Mouse (Mus musculus) lung, postnatal 36 days (tissue): Measurements from ENCODE around the gene Olfr97.
"Not testable (repeated sequence)": the region's sequence is repeated elsewhere in the genome, so short reads cannot be mapped to it uniquely, and the experiment has no call there.

Experiments used
- DNase-seq: peaks from one replicate; pipeline ENCODE4 v3.0.0; 2022; ENCODE audit warnings: mixed read lengths

The Olfr97 gene

GRCm38 (mm10) chr17:37237230-37237629 lies at the start of gene Olfr97:
Gene Olfr97, minus strand, starts transcription at chr17:37237330.
- not testable (repeated sequence) for DNase-seq

GRCm38 (mm10) chr17:37283360-37283759 lies 46.2 kb upstream of the Olfr97 start, which contains the start of gene Olfr99:
Gene Olfr99, minus strand, starts transcription at chr17:37283460.
- no peak for DNase-seq

- no peak for DNase-seq
These were observed 43.2 kb upstream of the Olfr97 start for GRCm38 (mm10) chr17:37280331-37280730.

DNA sequence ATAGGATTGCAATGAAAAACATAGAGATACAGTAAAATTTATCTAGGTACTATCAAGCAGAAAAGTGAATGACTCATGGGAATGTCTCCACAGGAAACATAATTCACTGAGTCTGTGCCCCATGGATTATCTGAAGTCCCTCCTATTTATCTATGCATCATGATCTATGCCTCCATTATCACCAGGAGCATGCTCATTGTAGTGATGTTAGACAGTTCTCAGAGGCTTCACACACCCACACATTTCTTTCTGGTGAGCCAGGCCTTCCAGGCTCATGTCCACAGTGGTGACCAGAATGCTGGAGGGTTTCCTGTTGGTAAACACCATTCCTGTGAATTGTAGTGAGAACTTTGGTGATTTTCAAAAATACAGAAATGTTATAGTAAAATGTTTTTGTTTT lies 39.4 kb upstream of the Olfr97 start:
- DNase-seq = no peak

- no peak for DNase-seq
These were observed 38.6 kb upstream of the Olfr97 start for GRCm38 (mm10) chr17:37275626-37276248.

DNA sequence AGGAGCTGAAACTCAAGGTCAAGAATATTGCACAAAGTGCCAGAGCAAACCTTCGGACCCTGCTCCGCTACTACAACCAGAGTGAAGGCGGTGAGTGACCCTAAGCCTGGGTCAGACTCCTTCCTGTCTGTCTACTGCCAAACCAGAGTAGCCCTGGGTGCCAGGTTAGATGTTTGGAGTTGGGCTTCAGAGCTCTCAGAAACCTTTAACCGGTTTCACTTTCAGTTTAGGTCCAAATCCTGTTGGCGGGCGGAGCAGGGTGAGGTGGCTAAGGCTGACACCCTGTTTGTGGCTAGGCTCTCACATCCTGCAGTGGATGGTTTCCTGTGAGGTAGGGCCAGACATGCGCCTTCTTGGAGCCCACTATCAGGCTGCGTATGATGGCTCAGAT lies 33.6 kb upstream of the Olfr97 start:
- DNase-seq = peak; percentile 81

GRCm38 (mm10) chr17:37270058-37270701 lies 33.0 kb upstream of the Olfr97 start, which contains the start of gene H2-M3:
Gene H2-M3, plus strand, starts transcription at chr17:37270220.
- peak; percentile 98 for DNase-seq

GRCm38 (mm10) chr17:37263626-37264025 lies 26.5 kb upstream of the Olfr97 start, which contains the start of gene Olfr98:
Gene Olfr98, minus strand, starts transcription at chr17:37263749.
- DNase-seq = no peak

- peak; percentile 47 for DNase-seq
These were observed 13.4 kb upstream of the Olfr97 start for GRCm38 (mm10) chr17:37250544-37250943.

DNA sequence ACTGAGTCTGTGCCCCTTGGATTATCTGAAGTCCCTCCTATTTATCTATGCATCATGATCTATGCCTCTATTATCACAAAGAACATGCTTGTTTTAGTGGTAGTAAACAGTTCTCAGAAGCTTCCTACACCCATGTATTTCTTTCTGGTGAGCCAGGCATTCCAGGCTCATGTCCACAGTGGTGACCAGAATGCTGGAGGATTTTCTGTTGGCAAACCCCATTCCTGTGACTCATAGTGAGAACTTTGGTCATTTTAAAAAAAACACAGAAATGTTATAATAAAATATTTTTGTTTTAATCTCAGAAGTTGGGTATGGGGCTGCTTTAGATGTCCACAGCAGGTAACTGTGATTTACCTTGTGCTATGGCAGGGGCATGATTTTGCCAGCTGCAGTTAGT lies 12.3 kb upstream of the Olfr97 start:
- no peak for DNase-seq

DNA sequence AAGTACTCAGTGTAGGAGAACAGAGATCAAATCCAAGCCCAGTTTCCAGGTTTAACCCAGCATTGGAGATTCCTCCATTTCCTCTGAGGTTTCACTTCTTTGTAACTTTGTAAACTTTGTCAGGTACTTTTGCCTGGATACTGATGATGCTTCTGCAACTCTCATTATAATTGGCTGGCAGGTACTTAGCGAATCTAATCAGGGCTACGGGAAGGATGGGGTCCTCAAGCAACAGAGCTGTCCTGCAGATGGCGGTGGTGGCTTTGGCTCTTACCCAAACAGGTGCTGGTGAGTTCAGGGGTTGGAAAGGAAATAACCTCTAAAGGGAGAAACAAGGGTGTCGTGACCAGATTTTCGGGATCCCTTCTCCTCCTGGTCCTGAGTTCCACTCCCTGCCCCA lies 9.6 kb upstream of the Olfr97 start:
- peak; percentile 74 for DNase-seq

GRCm38 (mm10) chr17:37242198-37242597 lies 5.1 kb upstream of the Olfr97 start:
- no peak for DNase-seq

DNA sequence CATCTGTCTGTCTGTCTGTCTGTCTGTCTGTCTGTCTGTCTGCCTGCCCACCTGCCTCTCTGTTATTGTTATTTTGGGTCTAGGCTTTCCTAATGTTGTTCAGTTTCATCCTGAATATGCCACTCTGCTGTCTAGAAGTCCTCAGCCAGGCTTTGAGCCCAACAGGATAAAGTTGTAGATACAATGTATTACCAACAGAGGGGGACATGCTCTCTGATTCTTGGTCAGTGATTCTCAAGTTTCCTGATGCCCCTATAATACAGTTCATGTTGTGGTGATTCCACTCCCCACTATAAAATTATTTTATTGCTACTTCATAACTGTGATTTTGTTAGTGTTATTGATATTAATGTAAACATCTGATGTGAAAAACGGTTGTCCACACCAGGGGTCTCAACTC lies 15.3 kb downstream of the Olfr97 start:
- no peak for DNase-seq

DNA sequence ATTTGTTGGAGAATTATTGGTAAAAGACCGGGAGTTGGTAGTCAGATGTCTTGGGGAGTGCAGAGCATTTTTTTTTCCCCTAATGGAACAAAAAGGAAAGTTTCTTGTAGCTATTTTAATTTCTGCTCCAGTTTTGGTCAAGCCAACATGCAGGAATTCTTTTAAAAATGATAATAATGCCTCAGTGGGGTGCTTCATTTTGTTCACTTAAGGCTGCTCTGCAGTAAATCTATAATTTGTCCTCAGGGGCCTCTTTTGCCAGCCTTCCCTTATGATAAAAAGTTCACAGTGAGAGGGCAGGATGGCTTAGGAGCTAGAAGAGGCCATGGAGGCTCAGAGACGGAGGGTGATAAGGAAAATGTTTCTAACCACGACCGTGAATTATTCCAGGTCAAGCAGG lies 17.3 kb downstream of the Olfr97 start, which contains the start of gene Olfr96:
Gene Olfr96, plus strand, starts transcription at position 301 of the 400 bp plus-strand sequence.
- DNase-seq = no peak

DNA sequence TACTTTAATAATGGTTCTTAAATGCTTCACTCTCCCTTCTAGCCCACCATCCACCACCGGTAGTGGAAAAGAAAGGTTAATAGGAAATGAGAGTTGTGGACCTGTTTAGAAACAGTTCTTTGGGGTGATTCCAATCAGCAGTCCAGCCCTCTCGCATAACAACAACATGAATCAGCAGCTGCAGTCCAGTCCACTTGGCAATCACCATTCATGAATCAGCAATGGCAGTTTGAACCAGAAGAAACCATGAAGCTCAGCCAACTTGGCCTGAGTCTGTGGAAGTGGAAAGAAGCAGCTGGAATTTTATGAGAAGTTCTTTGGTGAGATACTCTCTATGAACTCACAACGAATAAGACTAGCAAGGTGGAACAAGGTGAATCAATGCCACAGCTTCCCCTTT lies 18.6 kb downstream of the Olfr97 start:
- peak; percentile 14 for DNase-seq

DNA sequence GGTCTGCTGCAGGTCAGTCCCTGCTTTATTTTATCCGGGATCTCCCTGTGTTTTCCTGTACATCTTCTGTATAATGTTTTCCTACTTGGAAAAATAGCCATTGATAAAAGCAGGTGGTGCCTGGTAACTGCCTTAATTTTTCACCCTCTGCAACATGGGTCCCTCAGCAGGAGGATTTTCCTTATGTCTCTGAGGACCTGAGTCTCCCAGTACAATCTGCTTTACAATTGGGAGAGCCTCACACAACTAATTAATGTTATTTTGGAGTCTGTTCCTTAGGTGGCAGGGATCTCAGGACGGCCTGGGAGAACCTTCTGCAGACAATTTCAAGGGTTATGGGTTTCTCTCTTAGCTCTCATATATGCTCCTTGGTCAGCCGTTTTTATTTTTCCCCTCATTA lies 24.1 kb downstream of the Olfr97 start, which contains the start of gene Olfr95:
Gene Olfr95, minus strand, starts transcription at position 101 of the 400 bp plus-strand sequence.
- no peak for DNase-seq

- DNase-seq = no peak
These were observed 26.0 kb downstream of the Olfr97 start for GRCm38 (mm10) chr17:37210884-37211768.

GRCm38 (mm10) chr17:37203917-37204236 lies 33.3 kb downstream of the Olfr97 start:
- DNase-seq = no peak

DNA sequence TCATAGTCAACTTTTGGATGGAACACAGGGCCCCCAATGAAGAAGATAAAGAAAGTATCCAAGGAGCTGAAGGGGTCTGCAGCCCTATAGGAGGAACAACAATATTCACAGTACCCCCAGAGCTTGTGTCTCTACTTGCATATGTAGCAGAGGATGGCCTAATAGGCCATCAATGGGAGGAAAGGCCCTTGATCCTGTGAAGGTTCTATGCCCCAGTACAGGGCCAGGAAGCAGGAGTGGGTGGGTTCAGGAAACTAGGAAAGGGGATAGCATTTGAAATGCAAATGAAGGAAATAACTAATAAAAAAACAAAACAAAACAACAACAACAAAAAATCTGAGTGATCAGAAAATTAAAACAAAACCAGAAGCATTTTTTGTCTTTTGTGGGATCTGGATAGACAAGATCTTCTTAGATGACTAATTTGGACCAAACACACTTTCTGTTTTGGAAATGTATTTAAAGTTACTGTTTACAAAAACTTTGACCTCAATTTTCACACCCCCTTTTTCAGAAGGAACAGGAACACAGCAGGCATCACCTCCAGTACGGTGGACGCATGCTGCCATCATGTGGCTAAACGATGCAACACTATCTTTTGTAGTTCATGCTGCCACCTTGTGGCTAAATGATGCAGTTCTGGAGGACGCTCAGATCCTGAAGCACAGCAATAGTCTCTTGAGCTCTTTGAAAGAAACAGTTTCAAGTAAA lies 33.8 kb downstream of the Olfr97 start:
- peak; percentile 89 for DNase-seq

GRCm38 (mm10) chr17:37200894-37201293 lies 36.2 kb downstream of the Olfr97 start, which contains the start of gene Olfr94:
Gene Olfr94, minus strand, starts transcription at chr17:37200994.
- no peak for DNase-seq

- no peak for DNase-seq
These were observed 40.0 kb downstream of the Olfr97 start for GRCm38 (mm10) chr17:37196845-37197724.

- DNase-seq = no peak
These were observed 42.3 kb downstream of the Olfr97 start for GRCm38 (mm10) chr17:37194782-37195181.
